Mouse (Mus musculus) liver, embryonic 13.5 days (tissue): ENCODE measurements at regions not wholly inside any gene's neighbourhood (a gene's known extent, or its start where the extent isn't known, plus 50 kb on each side); places are given as distances from the start of the nearest gene placed in this dataset.
"Not testable (repeated sequence)": the region's sequence is repeated elsewhere in the genome, so short reads cannot be mapped to it uniquely, and the experiment has no call there.

Experiments used
- ATAC-seq: fragments of 200-750 bp; cut with Nextera tagmentation; 2 replicates; pipeline ENCODE4 v1.8.0; 2017; ENCODE audit warnings: low read depth, mild to moderate bottlenecking, moderate number of reproducible peaks, moderate library complexity
- DNase-seq: peaks from one replicate; pipeline ENCODE4 v3.0.0; 2022
- H3K27ac ChIP-seq: fragments of 300-500 bp; sonication (generic); 2 replicates; pipeline ENCODE4 v1.5.1; 2015; ENCODE audit warnings: moderate library complexity, mild to moderate bottlenecking, inconsistent platforms
- H3K27me3 ChIP-seq: fragments of 300-500 bp; sonication (generic); 2 replicates; pipeline ENCODE4 v1.6.1; 2015; ENCODE audit warnings: mild to moderate bottlenecking, inconsistent platforms
- H3K36me3 ChIP-seq: fragments of 300-500 bp; sonication (generic); 2 replicates; pipeline ENCODE4 v1.6.1; 2015; ENCODE audit warnings: mild to moderate bottlenecking, inconsistent platforms
- H3K4me1 ChIP-seq: fragments of 300-500 bp; sonication (generic); replicated peaks from 2 replicates; pipeline ENCODE4 v1.6.1; 2015; ENCODE audit warnings: inconsistent platforms
- H3K4me2 ChIP-seq: fragments of 300-500 bp; sonication (generic); 2 replicates; pipeline ENCODE4 v1.6.1; 2015; ENCODE audit warnings: inconsistent platforms, mild to moderate bottlenecking, moderate library complexity
- H3K4me3 ChIP-seq: fragments of 300-500 bp; sonication (generic); replicated peaks from 2 replicates; pipeline ENCODE4 v1.5.1; 2015; ENCODE audit warnings: mild to moderate bottlenecking, inconsistent platforms
- H3K9ac ChIP-seq: fragments of 300-500 bp; sonication (generic); 2 replicates; pipeline ENCODE4 v1.6.1; 2015; ENCODE audit warnings: mild to moderate bottlenecking, inconsistent platforms
- H3K9me3 ChIP-seq: fragments of 300-500 bp; sonication (generic); replicated peaks from 2 replicates; pipeline ENCODE4 v1.6.1; 2016; ENCODE audit warnings: inconsistent platforms
- WGBS: fragments of 180-500 bp; shearing (Covaris S2); methylation state at CpG from one replicate; pipeline ENCODE4 v1.1.7; 2015; ENCODE audit not compliant: insufficient replicate concordance; 5-methylcytosine and 5-hydroxymethylcytosine counted together

GRCm38 (mm10) chr16:93335322-93336111 lies 268.3 kb downstream of the Setd4 start:
- Histone ChIP-seq H3K9me3 (no peaks in the 10 kb centered on the region), H3K4me2 (no peak overlapping the region), H3K4me3 (no peak overlapping the region), H3K9ac (no peak overlapping the region), H3K27ac (peak overlapping the region; percentile 14; the same call in 1 of the 2 replicates), H3K36me3 (no peaks in the 10 kb centered on the region), H3K4me1 (peaks cover 18% of the 10 kb centered on the region), H3K27me3 (peaks cover 18% of the 10 kb centered on the region)
- DNase-seq (peak; percentile 50), ATAC-seq (peak; percentile 96)
- WGBS, result 34% methylated on average over 11 of the region's 11 CpGs

DNA sequence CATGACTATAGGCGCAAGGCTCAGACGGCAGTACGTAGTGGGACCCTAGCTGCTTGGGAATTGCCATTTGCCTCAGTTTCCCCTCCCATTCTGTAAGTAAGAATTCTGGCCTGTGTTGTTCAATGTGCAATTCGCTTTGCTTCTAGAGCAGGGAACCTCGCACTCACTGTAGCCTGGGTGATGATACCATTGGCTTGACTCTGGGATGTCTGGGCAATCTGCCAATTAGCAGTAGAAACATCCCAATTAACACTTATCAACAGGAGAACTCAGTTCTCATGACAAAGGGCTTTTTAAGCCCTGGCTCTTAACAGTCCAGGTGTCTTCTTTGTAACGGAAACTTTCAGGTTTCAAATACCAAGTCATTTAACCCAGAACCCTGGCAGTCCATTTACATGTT lies 270.2 kb downstream of the Setd4 start:
- H3K36me3 ChIP-seq, result no peaks in the 10 kb centered on the region
- no peak overlapping the region for H3K4me2 ChIP-seq
- no peak overlapping the region for H3K4me3 ChIP-seq
- DNase-seq (no peak), ATAC-seq (no peak)
- H3K27ac ChIP-seq, result no peak overlapping the region
- H3K9ac ChIP-seq, result no peak overlapping the region
- H3K4me1 ChIP-seq, result peaks cover 18% of the 10 kb centered on the region
- peaks cover 34% of the 10 kb centered on the region for H3K27me3 ChIP-seq
- no peaks in the 10 kb centered on the region for H3K9me3 ChIP-seq
- 69% methylated on average over 6 of the region's 6 CpGs for WGBS

GRCm38 (mm10) chr16:93328680-93329395 lies 275.0 kb downstream of the Setd4 start:
- no peak for DNase-seq
- WGBS, result 33% methylated on average over 13 of the region's 13 CpGs

GRCm38 (mm10) chr16:93324911-93325310 lies 279.0 kb downstream of the Setd4 start:
- Histone ChIP-seq H3K27me3 (peaks cover 12% of the 10 kb centered on the region), H3K9me3 (no peaks in the 10 kb centered on the region), H3K36me3 (no peaks in the 10 kb centered on the region), H3K9ac (no peak overlapping the region), H3K4me3 (no peak overlapping the region), H3K4me1 (no peaks in the 10 kb centered on the region), H3K4me2 (no peak overlapping the region), H3K27ac (no peak overlapping the region)
- ATAC-seq (no peak), DNase-seq (no peak)
- WGBS, result 61% methylated on average over 5 of the region's 5 CpGs

More at GRCm38 (mm10) chr16:93328680-93329395, 275.0 kb downstream of the Setd4 start:
- Histone ChIP-seq H3K27ac (no peak overlapping the region), H3K4me2 (no peak overlapping the region), H3K4me1 (no peaks in the 10 kb centered on the region), H3K9ac (no peak overlapping the region), H3K9me3 (no peaks in the 10 kb centered on the region), H3K27me3 (peaks cover 32% of the 10 kb centered on the region), H3K36me3 (no peaks in the 10 kb centered on the region), H3K4me3 (no peak overlapping the region)
- ATAC-seq, result no peak

- Histone ChIP-seq H3K4me2 (no peak overlapping the region), H3K4me1 (no peaks in the 10 kb centered on the region), H3K9me3 (no peaks in the 10 kb centered on the region), H3K27me3 (no peaks in the 10 kb centered on the region), H3K27ac (no peak overlapping the region), H3K4me3 (no peak overlapping the region), H3K36me3 (no peaks in the 10 kb centered on the region), H3K9ac (no peak overlapping the region)
- DNase-seq (no peak), ATAC-seq (no peak)
- WGBS, result 55% methylated on average over 5 of the region's 5 CpGs
Observed at GRCm38 (mm10) chr16:93323172-93323571, 280.7 kb downstream of the Setd4 start.

- DNase-seq (no peak), ATAC-seq (no peak)
- Histone ChIP-seq H3K4me1 (no peaks in the 10 kb centered on the region), H3K27ac (no peak overlapping the region), H3K9me3 (no peaks in the 10 kb centered on the region), H3K36me3 (no peaks in the 10 kb centered on the region), H3K4me3 (no peak overlapping the region), H3K27me3 (peaks cover 4% of the 10 kb centered on the region; the same call in 1 of the 2 replicates), H3K4me2 (no peak overlapping the region), H3K9ac (no peak overlapping the region)
- WGBS, result 57% methylated on average over 5 of the region's 5 CpGs
Observed at GRCm38 (mm10) chr16:93319581-93319980, 284.3 kb downstream of the Setd4 start.

DNA sequence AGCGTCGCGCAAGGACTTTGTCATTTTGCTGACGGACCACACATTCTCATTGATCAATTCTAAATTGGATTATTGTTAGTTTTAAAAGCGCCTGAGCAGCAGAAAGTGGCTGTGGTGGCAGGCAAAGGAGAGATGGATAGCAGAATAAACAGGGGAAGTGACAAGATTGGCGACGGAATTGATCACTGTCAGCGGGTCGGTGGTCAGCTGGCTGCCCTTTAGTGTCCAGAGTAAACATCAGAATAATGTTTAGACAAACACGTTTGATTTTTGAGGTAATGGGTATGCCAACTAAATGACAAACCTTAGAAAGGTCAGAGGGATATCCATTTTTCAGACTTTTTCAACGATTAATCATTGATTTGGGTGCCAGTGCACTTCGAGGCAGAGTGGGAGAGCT lies 292.2 kb downstream of the Setd4 start:
- no peak for DNase-seq

GRCm38 (mm10) chr16:93308666-93309360 lies 295.1 kb downstream of the Setd4 start:
- ATAC-seq, result no peak
- no peaks in the 10 kb centered on the region for H3K36me3 ChIP-seq
- H3K27ac ChIP-seq, result no peak overlapping the region
- no peak overlapping the region for H3K4me2 ChIP-seq
- no peaks in the 10 kb centered on the region for H3K4me1 ChIP-seq
- 0 out of 2 replicates have a peak, but pooled peaks cover 3% of the 10 kb centered on the region for H3K9me3 ChIP-seq
- DNase-seq, result no peak
- H3K9ac ChIP-seq, result no peak overlapping the region
- H3K4me3 ChIP-seq, result no peak overlapping the region
- H3K27me3 ChIP-seq, result peaks cover 3% of the 10 kb centered on the region; the same call in 1 of the 2 replicates
- 65% methylated on average over 2 of the region's 2 CpGs for WGBS

More for the DNA sequence above, 292.2 kb downstream of the Setd4 start:
- ATAC-seq, result no peak
- no peak overlapping the region for H3K27ac ChIP-seq
- H3K9ac ChIP-seq, result no peak overlapping the region
- 0 out of 2 replicates have a peak, but pooled peaks cover 3% of the 10 kb centered on the region for H3K9me3 ChIP-seq
- no peak overlapping the region for H3K4me3 ChIP-seq
- peaks cover 3% of the 10 kb centered on the region; the same call in 1 of the 2 replicates for H3K27me3 ChIP-seq
- 70% methylated on average over 12 of the region's 12 CpGs for WGBS
- no peak overlapping the region for H3K4me2 ChIP-seq
- H3K4me1 ChIP-seq, result no peaks in the 10 kb centered on the region
- H3K36me3 ChIP-seq, result no peaks in the 10 kb centered on the region

- Histone ChIP-seq H3K4me3 (no peak overlapping the region), H3K36me3 (no peaks in the 10 kb centered on the region), H3K27ac (no peak overlapping the region), H3K4me2 (no peak overlapping the region), H3K9ac (no peak overlapping the region), H3K27me3 (no peaks in the 10 kb centered on the region), H3K4me1 (no peaks in the 10 kb centered on the region), H3K9me3 (0 out of 2 replicates have a peak, but pooled peaks cover 3% of the 10 kb centered on the region)
- DNase-seq (no peak), ATAC-seq (no peak)
- WGBS, result 81% methylated on average over 18 of the region's 18 CpGs
Observed at GRCm38 (mm10) chr16:93306951-93307350, 296.9 kb downstream of the Setd4 start.

DNA sequence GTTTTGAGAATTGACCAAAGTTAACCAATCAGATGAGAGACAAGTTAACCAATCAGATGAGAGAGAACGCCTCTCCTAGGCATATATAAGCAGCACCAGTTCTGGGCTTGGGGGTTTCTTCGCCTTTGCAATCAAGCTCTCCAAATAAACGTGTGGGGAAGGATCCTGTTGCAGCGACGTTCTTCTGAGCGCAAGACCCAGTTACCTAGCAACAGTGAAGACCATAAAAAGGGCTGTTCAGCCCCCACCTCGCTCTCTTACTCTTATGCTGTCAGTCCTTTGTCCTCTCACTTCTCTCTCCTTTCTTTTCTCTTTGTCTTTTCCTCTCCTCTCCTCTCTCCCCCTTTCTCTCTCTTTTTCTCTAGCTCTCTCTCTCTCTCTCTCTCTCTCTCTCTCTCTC lies 297.7 kb downstream of the Setd4 start:
- DNase-seq, H3K27me3 ChIP-seq, H3K9me3 ChIP-seq, H3K36me3 ChIP-seq, ATAC-seq, H3K4me1 ChIP-seq, H3K4me3 ChIP-seq, H3K9ac ChIP-seq, H3K27ac ChIP-seq, H3K4me2 ChIP-seq: not testable (repeated sequence)
- WGBS, result 57% methylated on average over 7 of the region's 7 CpGs

DNA sequence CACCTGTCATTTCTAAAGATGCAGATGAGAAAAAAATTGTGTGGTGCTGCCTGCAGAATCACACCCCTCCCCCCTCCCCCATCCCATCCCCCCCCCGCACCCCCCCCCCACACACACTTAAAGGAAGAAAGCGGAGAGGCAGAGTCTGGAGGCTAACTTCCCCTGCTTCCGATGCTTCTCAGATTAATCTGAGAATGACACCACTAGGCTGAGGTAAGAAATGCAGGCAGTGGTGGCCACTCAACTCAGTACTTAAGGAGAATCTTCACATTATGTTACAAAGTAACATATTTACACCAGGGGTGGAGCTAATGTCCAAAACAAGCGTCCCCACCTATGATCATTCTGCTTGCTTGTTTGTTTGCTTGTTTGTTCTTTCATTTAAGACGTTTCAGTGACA lies 309.4 kb downstream of the Setd4 start:
- peaks cover 4% of the 10 kb centered on the region; the same call in 1 of the 2 replicates for H3K27me3 ChIP-seq
- H3K36me3 ChIP-seq, result no peaks in the 10 kb centered on the region
- H3K9me3 ChIP-seq, result no peaks in the 10 kb centered on the region
- no peak overlapping the region for H3K4me2 ChIP-seq
- no peak overlapping the region for H3K27ac ChIP-seq
- no peak for DNase-seq
- WGBS, result 13% methylated on average over 5 of the region's 5 CpGs
- no peak overlapping the region for H3K9ac ChIP-seq
- no peaks in the 10 kb centered on the region for H3K4me1 ChIP-seq
- no peak for ATAC-seq
- no peak overlapping the region for H3K4me3 ChIP-seq
